Mouse (Mus musculus): ENCODE results near the gene Gbp8. TPM values are rescaled to one million over a fixed set of nuclear protein-coding genes. Genes with fewer than 3 reads are reported as not detected.
"Not testable (repeated sequence)": the region's sequence is repeated elsewhere in the genome, so short reads cannot be mapped to it uniquely, and the experiment has no call there.

The Gbp8 gene
- polyA plus RNA-seq, 1 experiment from 2014 or later: 0.41 TPM

DNA sequence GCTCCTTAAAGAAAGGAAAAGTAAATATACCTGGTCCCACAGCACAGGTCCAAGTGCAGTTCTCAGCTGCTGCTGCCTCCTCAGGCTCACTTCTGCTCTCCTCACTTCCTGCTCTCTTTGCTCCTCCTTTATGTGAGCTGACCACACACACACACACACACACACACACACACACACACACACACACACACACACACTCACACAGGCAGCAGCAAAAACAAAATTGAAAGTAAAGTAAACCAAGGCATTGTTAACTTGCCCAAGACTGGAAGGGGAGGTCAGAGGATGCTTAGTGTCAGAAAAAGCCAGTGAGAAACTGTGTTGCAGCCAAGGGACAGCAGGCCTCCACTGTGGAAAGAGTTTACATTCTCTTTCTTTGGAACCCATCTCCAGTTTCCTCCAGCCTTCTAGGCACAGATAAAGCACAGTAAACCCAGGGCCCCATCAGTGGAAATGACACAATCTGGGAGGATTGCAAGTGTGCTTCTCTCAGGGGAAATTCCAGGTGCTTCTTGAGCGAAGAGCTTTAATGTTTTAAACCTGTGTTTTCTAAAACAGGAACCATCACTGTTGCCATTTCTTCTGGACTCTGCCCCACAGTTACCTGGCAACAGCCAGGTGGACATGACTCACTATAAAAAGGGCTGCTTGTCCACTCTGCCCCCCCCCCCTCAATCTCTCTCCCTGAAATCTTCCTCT, 85.7 kb downstream of the Gbp8 start:
- not testable (repeated sequence) for H3K9ac ChIP-seq (replicated peaks); ATAC-seq (ENCODE audit: low FRiP score); H3K27ac ChIP-seq (replicated peaks); H3K36me3 ChIP-seq; H3K27me3 ChIP-seq (replicated peaks); H3K4me3 ChIP-seq (replicated peaks); H3K4me1 ChIP-seq; H3K4me2 ChIP-seq; H3K9me3 ChIP-seq (replicated peaks)
- WGBS: 76% methylated on average over 1 of the region's 1 CpGs

DNA sequence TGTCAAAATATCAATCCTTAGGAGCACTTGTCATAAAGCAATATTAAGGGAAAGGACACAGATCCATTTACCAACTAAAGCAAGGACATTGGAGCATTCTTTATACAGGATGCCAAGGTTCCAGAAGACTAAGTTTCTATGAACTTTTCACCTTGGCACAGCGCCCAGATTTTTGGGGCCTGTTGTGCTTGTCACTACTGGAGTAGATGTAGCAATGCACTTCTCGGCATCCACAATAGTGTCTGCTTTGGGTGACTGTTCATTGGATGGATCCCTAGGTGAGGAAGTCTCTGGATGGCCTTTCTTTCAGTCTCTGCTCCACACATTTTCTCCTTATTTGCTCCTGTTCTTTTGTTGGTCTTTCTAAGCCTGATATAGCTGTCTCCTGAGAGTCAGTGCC, 107.0 kb downstream of the Gbp8 start:
- H3K4me3 ChIP-seq (replicated peaks): no peak overlapping the region
- no peak overlapping the region for H3K27ac ChIP-seq (replicated peaks)
- H3K9ac ChIP-seq (replicated peaks): no peak overlapping the region
- no peaks in the 10 kb centered on the region for H3K27me3 ChIP-seq (replicated peaks)
- 89% methylated on average over 2 of the region's 2 CpGs for WGBS
- no peak for ATAC-seq (ENCODE audit: low FRiP score)
- no peaks in the 10 kb centered on the region for H3K36me3 ChIP-seq
- H3K4me1 ChIP-seq: no peaks in the 10 kb centered on the region
- no peak overlapping the region for H3K4me2 ChIP-seq
- 0 out of 2 replicates have a peak, but pooled peaks cover 2% of the 10 kb centered on the region for H3K9me3 ChIP-seq (replicated peaks)

DNA sequence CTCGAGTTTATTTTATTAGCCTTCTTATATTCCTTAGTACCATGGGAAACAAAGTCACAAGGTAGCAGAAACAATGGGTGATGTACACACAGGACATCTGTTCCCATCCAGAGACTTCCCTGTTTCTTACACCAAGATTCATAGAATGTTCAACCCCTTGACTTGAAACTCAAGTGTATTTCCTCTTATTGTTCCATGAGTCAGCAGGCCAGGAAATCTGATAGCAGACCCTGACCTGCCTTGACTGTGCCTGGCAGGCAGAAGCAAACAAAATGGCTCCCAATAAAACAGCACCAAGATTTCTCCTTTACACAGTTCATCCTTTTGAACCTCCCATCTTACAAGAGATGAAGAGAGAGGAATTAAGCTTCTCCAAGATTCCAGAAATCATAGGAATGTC, 126.8 kb downstream of the Gbp8 start:
- 71% methylated on average over 1 of the region's 1 CpGs for WGBS
- ATAC-seq (ENCODE audit: low FRiP score): no peak
- Histone ChIP-seq H3K27me3 (replicated peaks) (no peaks in the 10 kb centered on the region), H3K9ac (replicated peaks) (no peak overlapping the region), H3K4me3 (replicated peaks) (no peak overlapping the region), H3K27ac (replicated peaks) (no peak overlapping the region), H3K4me1 (no peaks in the 10 kb centered on the region), H3K36me3 (no peaks in the 10 kb centered on the region), H3K9me3 (replicated peaks) (0 out of 2 replicates have a peak, but pooled peaks cover 4% of the 10 kb centered on the region), H3K4me2 (no peak overlapping the region)

DNA sequence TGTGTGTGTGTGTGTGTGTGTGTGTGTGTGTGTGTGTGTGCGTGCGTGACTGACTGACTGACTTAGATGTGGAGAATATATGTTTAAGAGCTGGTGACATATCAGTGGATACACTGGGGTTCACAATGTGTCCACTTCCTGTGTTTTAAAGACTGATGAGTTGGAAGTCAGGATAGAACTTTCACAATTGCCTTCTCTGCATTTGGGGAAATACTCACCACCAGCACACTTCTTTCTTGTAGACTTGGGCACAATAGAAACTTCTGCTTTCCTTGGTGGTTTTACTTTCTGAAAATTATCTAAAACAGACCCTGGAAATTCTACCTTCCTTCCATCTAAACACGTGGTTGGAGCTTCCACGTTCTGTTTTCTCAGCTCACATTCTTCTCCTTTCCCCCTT, 127.8 kb downstream of the Gbp8 start:
- Histone ChIP-seq H3K4me2 (no peak overlapping the region), H3K9me3 (replicated peaks) (0 out of 2 replicates have a peak, but pooled peaks cover 4% of the 10 kb centered on the region), H3K36me3 (no peaks in the 10 kb centered on the region), H3K27ac (replicated peaks) (no peak overlapping the region), H3K4me3 (replicated peaks) (no peak overlapping the region), H3K27me3 (replicated peaks) (no peaks in the 10 kb centered on the region), H3K9ac (replicated peaks) (no peak overlapping the region), H3K4me1 (no peaks in the 10 kb centered on the region)
- no peak for ATAC-seq (ENCODE audit: low FRiP score)
- WGBS: 86% methylated on average over 4 of the region's 4 CpGs

DNA sequence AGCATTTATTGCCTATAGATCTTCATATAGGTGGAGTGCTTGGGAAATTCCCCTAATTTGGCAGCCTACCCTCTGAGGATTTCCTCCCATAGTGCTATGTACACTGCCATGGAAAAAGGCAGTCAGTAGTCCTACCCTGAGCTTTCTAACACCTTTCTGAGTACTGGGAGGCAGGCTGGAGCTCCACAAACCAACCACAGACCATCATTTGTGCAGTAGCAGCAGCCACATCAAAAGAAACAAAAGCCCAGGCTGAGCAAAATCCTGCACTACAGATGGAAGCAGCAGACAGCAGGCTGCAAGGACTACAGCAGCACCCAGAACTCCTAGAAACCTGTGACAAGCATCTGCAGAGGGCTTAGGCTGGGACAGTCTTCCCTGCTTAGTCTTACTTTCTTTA, 129.0 kb downstream of the Gbp8 start:
- Histone ChIP-seq H3K4me1 (no peaks in the 10 kb centered on the region), H3K9me3 (replicated peaks) (0 out of 2 replicates have a peak, but pooled peaks cover 4% of the 10 kb centered on the region), H3K36me3 (no peaks in the 10 kb centered on the region), H3K27me3 (replicated peaks) (no peaks in the 10 kb centered on the region), H3K9ac (replicated peaks) (no peak overlapping the region), H3K27ac (replicated peaks) (no peak overlapping the region), H3K4me2 (no peak overlapping the region), H3K4me3 (replicated peaks) (no peak overlapping the region)
- ATAC-seq (ENCODE audit: low FRiP score): no peak

DNA sequence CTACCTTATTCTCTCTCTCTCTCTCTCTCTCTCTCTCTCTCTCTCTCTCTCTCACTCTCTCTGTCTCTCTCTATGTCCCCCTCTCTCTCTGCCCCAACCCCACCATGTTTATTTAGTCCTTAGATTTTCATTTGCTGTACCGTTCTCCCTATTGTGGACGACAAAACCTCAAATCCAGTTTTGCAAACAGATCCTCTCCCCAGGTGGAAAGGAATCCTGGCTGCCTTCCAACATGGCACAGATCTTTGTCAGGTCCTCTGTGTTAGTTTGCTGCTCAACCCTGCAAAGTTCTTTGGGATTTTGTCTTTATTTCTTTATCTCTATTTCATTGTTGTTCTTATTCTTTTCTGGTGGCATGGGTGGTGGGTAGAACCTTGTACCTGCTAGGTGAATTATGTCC, 149.9 kb downstream of the Gbp8 start:
- Histone ChIP-seq H3K9ac (replicated peaks) (no peak overlapping the region), H3K36me3 (no peaks in the 10 kb centered on the region), H3K27ac (replicated peaks) (no peak overlapping the region), H3K4me1 (no peaks in the 10 kb centered on the region), H3K4me3 (replicated peaks) (no peak overlapping the region), H3K4me2 (no peak overlapping the region), H3K9me3 (replicated peaks) (no peaks in the 10 kb centered on the region), H3K27me3 (replicated peaks) (no peaks in the 10 kb centered on the region)
- 86% methylated on average over 2 of the region's 2 CpGs for WGBS
- no peak for ATAC-seq (ENCODE audit: low FRiP score)

DNA sequence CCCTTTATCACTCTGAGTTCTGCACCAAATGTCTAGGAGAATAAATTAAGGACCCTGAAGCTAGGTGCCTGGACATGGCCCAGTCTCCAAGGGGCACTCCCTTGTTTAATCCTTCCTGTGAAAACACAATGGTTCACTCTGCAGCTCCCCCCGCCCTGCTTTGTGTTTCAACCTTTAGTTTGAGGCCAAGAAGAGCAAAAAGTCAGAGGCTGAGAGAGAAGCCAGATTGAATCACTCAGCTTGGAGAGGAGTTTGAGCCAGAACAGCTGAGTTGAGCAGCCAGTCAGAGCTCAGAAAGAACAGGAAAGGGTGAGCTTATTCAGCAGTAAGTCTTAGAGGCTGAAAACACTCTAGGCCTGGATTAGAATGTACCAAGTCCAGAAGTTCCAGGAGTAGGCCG, 151.3 kb downstream of the Gbp8 start:
- Histone ChIP-seq H3K9ac (replicated peaks) (no peak overlapping the region), H3K36me3 (no peaks in the 10 kb centered on the region), H3K9me3 (replicated peaks) (no peaks in the 10 kb centered on the region), H3K27ac (replicated peaks) (no peak overlapping the region), H3K27me3 (replicated peaks) (no peaks in the 10 kb centered on the region), H3K4me2 (no peak overlapping the region), H3K4me3 (replicated peaks) (no peak overlapping the region), H3K4me1 (no peaks in the 10 kb centered on the region)
- 59% methylated on average over 2 of the region's 2 CpGs for WGBS
- no peak for ATAC-seq (ENCODE audit: low FRiP score)

DNA sequence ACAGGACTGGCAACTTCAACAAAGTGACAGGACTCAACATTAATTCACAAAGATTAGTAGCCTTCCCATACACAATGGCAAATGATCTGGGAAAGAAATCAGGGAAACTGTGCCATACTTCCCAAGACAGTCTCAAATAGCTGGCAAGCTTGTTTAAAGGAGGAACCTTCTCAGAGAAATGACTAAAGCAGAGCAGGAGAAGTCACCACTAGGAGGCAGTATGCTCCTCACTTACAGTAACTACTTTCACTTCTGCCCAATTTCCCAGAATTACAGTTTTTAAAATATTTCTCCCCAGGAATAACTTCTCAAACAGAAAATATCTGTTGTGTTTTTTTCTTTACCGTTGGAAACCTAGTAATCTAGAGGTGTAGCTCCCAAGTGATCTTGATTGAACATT, 152.6 kb downstream of the Gbp8 start:
- Histone ChIP-seq H3K36me3 (no peaks in the 10 kb centered on the region), H3K9ac (replicated peaks) (no peak overlapping the region), H3K4me3 (replicated peaks) (no peak overlapping the region), H3K27me3 (replicated peaks) (no peaks in the 10 kb centered on the region), H3K4me2 (no peak overlapping the region), H3K9me3 (replicated peaks) (no peaks in the 10 kb centered on the region), H3K4me1 (no peaks in the 10 kb centered on the region), H3K27ac (replicated peaks) (no peak overlapping the region)
- WGBS: 54% methylated on average over 1 of the region's 1 CpGs
- ATAC-seq (ENCODE audit: low FRiP score): no peak

DNA sequence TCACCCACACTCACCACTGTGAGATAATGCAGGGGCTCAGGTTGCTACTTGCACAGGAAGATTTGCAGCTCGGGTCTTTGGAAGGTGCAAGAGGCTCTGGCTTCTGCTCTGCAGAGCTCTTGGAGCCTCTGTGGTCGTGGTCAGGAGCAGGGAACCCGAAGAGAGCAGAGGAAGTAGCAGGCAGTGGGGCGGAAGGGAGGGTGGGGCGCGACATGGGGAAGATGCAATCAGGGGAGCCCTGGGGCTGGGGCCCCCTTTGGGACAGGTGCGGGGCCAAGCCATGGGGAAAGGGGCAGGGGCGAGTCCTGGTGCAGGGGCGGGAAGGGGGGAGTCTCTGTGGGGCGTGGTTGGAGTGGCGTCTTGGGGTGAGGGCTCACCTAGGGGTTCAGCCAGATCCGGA, 156.8 kb downstream of the Gbp8 start, which contains the start of gene Abcg3:
TSS of gene Abcg3 (minus strand) at position 184 of the 400 bp plus-strand sequence.
- WGBS: 30% methylated on average over 12 of the region's 12 CpGs
- no peaks in the 10 kb centered on the region for H3K9me3 ChIP-seq (replicated peaks)
- H3K4me3 ChIP-seq (replicated peaks): no peak within 1 kb of the TSS
- ATAC-seq (ENCODE audit: low FRiP score): no peak
- H3K27ac ChIP-seq (replicated peaks): no peak within 1 kb of the TSS
- H3K9ac ChIP-seq (replicated peaks): no peak within 1 kb of the TSS
- peak within 1 kb of the TSS; percentile 15 for H3K4me2 ChIP-seq
- no peaks in the 10 kb centered on the region for H3K27me3 ChIP-seq (replicated peaks)
- H3K4me1 ChIP-seq: no peaks in the 10 kb centered on the region
- H3K36me3 ChIP-seq: no peaks in the 10 kb centered on the region

DNA sequence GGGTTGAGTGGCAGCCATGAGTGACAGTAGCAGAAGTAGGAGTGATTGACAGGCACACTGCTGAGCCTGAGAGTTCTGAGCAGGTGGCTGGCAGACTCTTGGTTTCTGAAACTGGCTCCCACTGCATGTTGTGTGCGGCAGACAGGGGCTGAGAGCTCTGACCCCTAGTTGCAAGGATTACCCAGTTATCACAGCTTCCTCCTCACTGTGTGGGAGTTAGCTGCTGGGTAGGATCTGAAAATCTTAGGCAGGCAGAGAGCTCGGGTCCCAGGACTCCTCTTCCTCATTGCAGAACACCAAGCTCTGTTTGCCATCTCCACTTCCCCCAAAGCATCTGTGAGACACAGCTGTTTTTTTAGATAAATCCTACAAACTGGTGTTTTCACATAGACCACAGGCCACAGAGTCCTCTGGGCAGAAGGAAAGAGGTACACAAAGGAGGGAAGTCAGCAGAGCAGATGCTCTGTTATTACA, 160.3 kb downstream of the Gbp8 start:
- no peaks in the 10 kb centered on the region for H3K27me3 ChIP-seq (replicated peaks)
- no peaks in the 10 kb centered on the region for H3K36me3 ChIP-seq
- H3K4me2 ChIP-seq: no peak overlapping the region
- ATAC-seq (ENCODE audit: low FRiP score): no peak
- H3K9me3 ChIP-seq (replicated peaks): no peaks in the 10 kb centered on the region
- H3K4me1 ChIP-seq: no peaks in the 10 kb centered on the region
- no peak overlapping the region for H3K9ac ChIP-seq (replicated peaks)
- H3K4me3 ChIP-seq (replicated peaks): no peak overlapping the region
- WGBS: 73% methylated on average over 2 of the region's 2 CpGs
- no peak overlapping the region for H3K27ac ChIP-seq (replicated peaks)

Data from neural tube, embryonic 15.5 days (tissue).